Mouse (Mus musculus): ENCODE results near the gene Selenbp1. TPM values are rescaled to one million over a fixed set of nuclear protein-coding genes. Genes with fewer than 3 reads are reported as not detected.
"Not testable (repeated sequence)": the region's sequence is repeated elsewhere in the genome, so short reads cannot be mapped to it uniquely, and the experiment has no call there.

Selenbp1 gene
- total RNA-seq, 2 experiments from 2014 or later, result 97.9 to 127 TPM

- DNase-seq, result not testable (repeated sequence)
These were observed 577 bp upstream of the Selenbp1 start for GRCm38 (mm10) chr3:94932279-94932678.

- not testable (repeated sequence) for DNase-seq
These were observed 748 bp downstream of the Selenbp1 start for GRCm38 (mm10) chr3:94933604-94934003.

GRCm38 (mm10) chr3:94934564-94934963 lies 1.7 kb downstream of the Selenbp1 start:
- DNase-seq, result not testable (repeated sequence)

- DNase-seq, result peak; percentile 91 to 93
These were observed 2.5 kb downstream of the Selenbp1 start for GRCm38 (mm10) chr3:94935332-94935731.

- not testable (repeated sequence) for DNase-seq
These were observed 3.3 kb downstream of the Selenbp1 start for GRCm38 (mm10) chr3:94936147-94936546.

- DNase-seq, result not testable (repeated sequence)
These were observed 4.3 kb downstream of the Selenbp1 start for GRCm38 (mm10) chr3:94937194-94937593.

- not testable (repeated sequence) for DNase-seq
These were observed 7.2 kb downstream of the Selenbp1 start for GRCm38 (mm10) chr3:94940033-94940432.

GRCm38 (mm10) chr3:94942211-94942967 lies 9.5 kb downstream of the Selenbp1 start:
- not testable (repeated sequence) for DNase-seq

- DNase-seq, result not testable (repeated sequence)
These were observed 10.8 kb downstream of the Selenbp1 start for GRCm38 (mm10) chr3:94943706-94944105.

- DNase-seq, result peak; percentile 45 to 47
These were observed 15.3 kb downstream of the Selenbp1 start for GRCm38 (mm10) chr3:94948066-94948614.

GRCm38 (mm10) chr3:94949645-94950044 lies 16.8 kb downstream of the Selenbp1 start:
- no peak for DNase-seq

GRCm38 (mm10) chr3:94952806-94953205 lies 19.9 kb downstream of the Selenbp1 start:
- peak in 1 of 2 experiments; percentile 29 for DNase-seq

- no peak for DNase-seq
These were observed 20.5 kb downstream of the Selenbp1 start for GRCm38 (mm10) chr3:94953384-94953763.

GRCm38 (mm10) chr3:94953764-94954616 lies 21.1 kb downstream of the Selenbp1 start, which contains the start of gene Rfx5:
Rfx5 (plus strand) TSS chr3:94954075.
- peak; percentile 96 to 98 for DNase-seq

GRCm38 (mm10) chr3:94958295-94958694 lies 25.4 kb downstream of the Selenbp1 start:
- DNase-seq, result no peak

- peak in 1 of 2 experiments; percentile 31 for DNase-seq
These were observed 27.0 kb downstream of the Selenbp1 start for GRCm38 (mm10) chr3:94959871-94960270.

GRCm38 (mm10) chr3:94960322-94960721 lies 27.5 kb downstream of the Selenbp1 start:
- no peak for DNase-seq

GRCm38 (mm10) chr3:94964989-94965388 lies 32.1 kb downstream of the Selenbp1 start:
- DNase-seq, result no peak

GRCm38 (mm10) chr3:94965878-94966277 lies 33.0 kb downstream of the Selenbp1 start:
- DNase-seq, result no peak

- no peak for DNase-seq
These were observed 39.7 kb downstream of the Selenbp1 start for GRCm38 (mm10) chr3:94972552-94972951.

GRCm38 (mm10) chr3:94973620-94974019 lies 40.8 kb downstream of the Selenbp1 start:
- DNase-seq, result no peak

- no peak for DNase-seq
These were observed 41.2 kb downstream of the Selenbp1 start for GRCm38 (mm10) chr3:94974026-94974527.

Data from heart, adult 18-20 months (tissue).